Mouse (Mus musculus) cerebellum, adult 18-20 months (tissue): ENCODE data around the gene AU022252.
A peak's percentile ranks its signal among the peaks of the same experiment; 100 is the strongest.

Experiments
- DNase-seq, 2 experiments: peaks; one replicate each; pipeline ENCODE4 v3.0.0; 2021

Gene AU022252

GRCm38 (mm10) chr4:119188060-119188785 lies 44.3 kb downstream of the AU022252 start:
- DNase-seq, result no peak

- no peak for DNase-seq
Measured at GRCm38 (mm10) chr4:119185771-119186170, 46.7 kb downstream of the AU022252 start.

- no peak for DNase-seq
Measured at GRCm38 (mm10) chr4:119183525-119183924, 49.0 kb downstream of the AU022252 start.

GRCm38 (mm10) chr4:119181456-119181855 lies 51.1 kb downstream of the AU022252 start:
- no peak for DNase-seq

DNA sequence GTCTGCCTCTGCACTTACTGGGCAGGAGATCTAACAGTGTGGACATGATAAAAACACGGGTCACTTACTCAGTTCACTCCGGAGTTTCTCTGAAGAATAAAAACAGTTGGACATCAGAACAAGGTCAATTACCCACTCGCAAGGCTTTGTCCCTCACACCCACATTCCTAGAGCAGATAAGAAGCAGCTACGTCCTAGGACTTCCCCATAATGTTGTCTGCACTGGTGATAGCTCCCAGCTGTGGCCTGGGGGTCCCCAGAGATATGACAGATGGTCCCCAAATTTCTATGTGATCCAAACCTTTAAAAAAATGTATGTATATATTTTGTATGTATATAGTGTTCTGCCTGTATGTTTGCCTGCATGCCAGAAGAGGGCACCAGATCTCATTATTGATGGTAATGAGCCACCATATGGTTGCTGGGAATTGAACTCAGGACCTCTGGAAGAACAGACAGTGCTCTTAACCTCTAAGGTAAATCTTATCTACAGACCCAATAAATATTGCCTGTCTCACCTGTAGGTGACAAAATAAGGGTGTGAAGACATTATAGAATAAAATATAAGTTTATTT lies 52.3 kb downstream of the AU022252 start:
- no peak for DNase-seq

- DNase-seq, result no peak
Measured at GRCm38 (mm10) chr4:119178331-119178730, 54.2 kb downstream of the AU022252 start.

GRCm38 (mm10) chr4:119177702-119178101 lies 54.8 kb downstream of the AU022252 start:
- no peak for DNase-seq

DNA sequence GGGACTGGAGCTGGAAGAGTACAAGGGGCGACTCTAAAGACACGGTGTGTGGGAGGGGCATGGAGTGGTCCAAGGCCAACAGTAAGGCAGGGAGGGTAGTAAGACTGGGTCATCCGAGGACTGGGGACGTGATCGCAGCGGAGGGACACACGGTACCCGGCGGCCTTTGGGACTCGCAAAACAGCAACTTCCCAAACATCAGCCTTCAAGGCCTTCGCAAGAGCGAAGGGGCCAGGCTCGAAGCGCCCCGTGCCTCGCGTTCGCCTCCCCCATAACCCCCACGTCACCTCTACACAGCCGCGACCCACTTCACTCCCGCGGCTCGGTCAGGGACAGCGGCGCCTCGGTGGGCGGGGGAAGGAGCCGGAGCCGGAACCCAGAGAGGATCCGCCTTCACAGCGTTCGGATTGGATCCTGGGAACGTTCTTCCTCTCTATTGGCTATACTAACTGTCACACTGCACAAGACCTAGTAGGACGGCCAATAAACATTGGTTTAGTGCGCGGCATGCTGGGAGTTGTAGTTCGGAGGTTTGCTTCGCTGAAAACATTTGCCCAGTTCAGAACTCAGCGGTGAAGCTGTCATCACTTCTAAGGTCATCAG lies 58.6 kb downstream of the AU022252 start, which contains the start of gene Zfp691:
Zfp691 (minus strand) TSS at position 345 of the 603 bp plus-strand sequence.
- DNase-seq, result peak; percentile 93 to 99

DNA sequence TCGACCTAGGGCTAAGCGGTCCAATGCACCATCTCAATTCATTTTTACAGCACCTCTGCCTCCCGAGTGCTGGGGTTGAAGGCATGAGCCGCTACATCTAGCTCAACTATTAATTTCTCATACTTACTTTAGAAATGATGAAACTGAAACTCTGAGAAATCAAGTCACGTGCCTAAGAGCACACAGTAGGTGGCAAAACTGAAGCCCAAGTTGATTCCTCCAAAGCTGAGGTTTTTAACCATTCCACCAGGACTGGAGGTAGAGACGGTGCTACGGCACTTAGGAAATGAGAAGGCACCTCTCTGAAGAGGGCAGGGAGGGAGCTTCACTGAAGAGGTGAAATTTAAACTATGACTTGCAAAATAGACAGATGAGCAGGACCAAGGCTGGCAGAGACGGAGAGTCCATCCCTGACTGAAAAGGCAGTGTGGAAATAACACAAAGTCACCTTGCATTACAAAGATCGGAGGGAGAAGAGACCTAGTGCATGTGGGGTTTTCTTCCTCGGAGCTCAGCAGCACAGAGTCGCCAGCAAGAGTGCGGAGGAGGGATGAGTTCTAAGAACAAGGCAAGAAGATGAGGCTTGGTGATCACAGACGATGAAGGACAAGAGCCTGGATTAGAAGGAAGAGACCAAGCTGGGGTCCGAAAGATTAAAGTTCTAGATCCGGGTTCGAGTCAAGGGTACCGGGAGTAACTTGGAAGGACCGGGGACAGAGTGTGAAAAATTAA lies 59.4 kb downstream of the AU022252 start:
- peak in 1 of 2 experiments; percentile 39 for DNase-seq

GRCm38 (mm10) chr4:119167663-119168062 lies 64.8 kb downstream of the AU022252 start:
- peak; percentile 84 to 88 for DNase-seq

DNA sequence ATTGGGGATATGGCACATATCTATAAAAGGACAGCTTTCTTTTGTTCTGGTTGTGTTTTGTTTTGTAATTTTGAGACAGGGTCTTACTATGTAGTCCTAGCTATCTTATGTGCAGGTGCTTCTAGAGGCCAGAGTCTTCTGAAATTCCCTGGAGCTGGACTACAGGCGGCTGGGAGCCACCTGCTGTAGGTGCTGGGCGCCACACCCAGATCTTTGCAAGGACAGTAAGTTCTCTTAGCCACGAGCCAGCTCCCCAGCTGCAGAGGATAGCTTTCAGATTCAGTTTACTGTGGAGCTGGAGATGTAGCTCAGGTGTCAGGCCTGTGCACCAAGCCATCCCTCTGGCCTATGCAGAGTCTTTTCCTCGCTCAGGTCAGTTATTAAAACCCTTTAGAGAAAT lies 65.4 kb downstream of the AU022252 start:
- DNase-seq, result no peak

DNA sequence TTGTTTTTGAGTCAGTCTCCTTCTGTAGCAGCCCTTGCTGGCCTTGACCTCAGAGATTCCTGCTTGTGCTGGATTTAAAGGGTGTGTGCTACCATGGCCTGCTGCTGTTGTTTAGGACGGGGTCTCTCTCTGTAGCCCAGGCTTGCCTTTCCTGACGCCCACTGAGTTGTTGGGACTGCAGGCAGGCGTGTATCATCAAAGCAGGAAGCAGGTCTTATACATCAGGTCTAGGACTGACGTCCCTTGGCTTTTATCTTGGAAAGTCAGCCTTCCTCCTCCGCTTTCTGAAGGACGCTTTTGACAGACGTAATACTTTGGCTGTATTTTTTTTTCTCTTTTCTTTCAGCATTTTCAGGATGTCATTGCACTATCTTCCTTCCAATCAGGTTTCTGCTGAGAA lies 66.6 kb downstream of the AU022252 start:
- DNase-seq, result no peak

DNA sequence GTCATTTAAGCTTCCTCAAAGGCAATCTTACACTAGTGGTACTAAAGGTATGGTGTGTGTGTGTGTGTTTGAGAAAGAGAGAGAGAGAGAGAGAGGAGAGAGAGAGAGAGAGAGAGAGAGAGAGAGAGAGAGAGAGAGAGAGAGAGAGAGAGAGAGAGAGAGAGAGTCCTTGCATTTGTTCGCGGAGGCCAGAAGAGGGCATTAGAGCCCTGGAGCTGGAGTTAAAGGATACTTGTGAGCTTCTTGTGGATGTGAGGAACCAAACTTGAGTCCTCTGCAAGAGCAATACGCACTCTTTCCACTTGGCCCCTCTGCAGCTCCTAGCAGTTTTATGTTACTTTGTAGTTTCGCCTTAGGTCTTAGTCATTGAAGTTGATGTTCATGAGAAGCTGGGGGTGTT lies 69.5 kb downstream of the AU022252 start:
- DNase-seq, result no peak

DNA sequence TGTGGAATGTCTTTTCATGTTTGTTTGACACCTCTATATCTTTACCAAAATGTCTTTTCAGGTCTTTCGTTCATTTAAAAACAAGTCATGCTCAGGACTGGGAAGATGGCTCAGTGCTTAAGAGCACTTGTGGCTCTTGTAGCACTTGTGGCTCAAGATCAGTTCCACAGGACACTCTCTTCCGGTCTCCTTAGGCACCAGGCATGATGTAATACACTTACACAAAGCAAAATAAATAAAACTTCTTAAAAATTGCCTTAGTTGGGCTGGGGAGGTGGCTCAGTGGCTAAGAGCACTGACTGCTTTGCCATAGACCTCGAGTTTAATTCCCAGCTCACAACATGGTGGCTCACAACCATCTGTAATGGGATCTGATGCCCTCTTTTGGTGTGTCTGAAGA lies 71.2 kb downstream of the AU022252 start:
- DNase-seq, result no peak

GRCm38 (mm10) chr4:119157891-119158290 lies 74.6 kb downstream of the AU022252 start:
- DNase-seq, result no peak

GRCm38 (mm10) chr4:119157186-119157585 lies 75.3 kb downstream of the AU022252 start:
- DNase-seq, result peak; percentile 49 to 62
